Mouse (Mus musculus) limb, embryonic 10.5 days (tissue): ENCODE results near the gene Gstp2. TPM values are rescaled to one million over a fixed set of nuclear protein-coding genes. Genes with fewer than 3 reads are reported as not detected.
"Not testable (repeated sequence)": the region's sequence is repeated elsewhere in the genome, so short reads cannot be mapped to it uniquely, and the experiment has no call there.

Experiments
- DNase-seq: peaks from one replicate; pipeline ENCODE4 v3.0.0-alpha.2; 2017; ENCODE audit warnings: low spot score
- H3K27ac ChIP-seq: fragments of 300-500 bp; sonication (generic); 2 replicates; pipeline ENCODE4 v1.5.1; 2016; ENCODE audit warnings: mild to moderate bottlenecking
- H3K27me3 ChIP-seq: fragments of 300-500 bp; sonication (generic); 2 replicates; pipeline ENCODE4 v1.6.1; 2016; ENCODE audit warnings: low read depth, mild to moderate bottlenecking; ENCODE audit not compliant: poor library complexity, severe bottlenecking
- H3K36me3 ChIP-seq: fragments of 300-500 bp; sonication (generic); 2 replicates; pipeline ENCODE4 v1.6.1; 2016; ENCODE audit warnings: mild to moderate bottlenecking, moderate library complexity
- H3K4me1 ChIP-seq: fragments of 300-500 bp; sonication (generic); 2 replicates; pipeline ENCODE4 v1.6.1; 2016
- H3K4me3 ChIP-seq: fragments of 300-500 bp; sonication (generic); 2 replicates; pipeline ENCODE4 v1.5.1; 2016; ENCODE audit warnings: mild to moderate bottlenecking, moderate library complexity
- H3K9me3 ChIP-seq: fragments of 300-500 bp; sonication (generic); replicated peaks from 2 replicates; pipeline ENCODE4 v1.6.1; 2016; ENCODE audit warnings: mild to moderate bottlenecking
- WGBS: fragments of 180-500 bp; shearing (Covaris S2); methylation state at CpG from one replicate; pipeline ENCODE4 v1.1.7; 2016; 5-methylcytosine and 5-hydroxymethylcytosine counted together
- polyA plus RNA-seq: library from polyadenylated mRNA; unstranded; fragments of >200 nt; fragmentation: Nextera tagmentation; extraction: Ambion mirVana; gene quantifications from 2 replicates; pipeline ENCODE4 v1.2.1, GENCODE M21; 2016

The Gstp2 gene
- polyA plus RNA-seq, 1 experiment from 2014 or later, result 0.88 TPM

DNA sequence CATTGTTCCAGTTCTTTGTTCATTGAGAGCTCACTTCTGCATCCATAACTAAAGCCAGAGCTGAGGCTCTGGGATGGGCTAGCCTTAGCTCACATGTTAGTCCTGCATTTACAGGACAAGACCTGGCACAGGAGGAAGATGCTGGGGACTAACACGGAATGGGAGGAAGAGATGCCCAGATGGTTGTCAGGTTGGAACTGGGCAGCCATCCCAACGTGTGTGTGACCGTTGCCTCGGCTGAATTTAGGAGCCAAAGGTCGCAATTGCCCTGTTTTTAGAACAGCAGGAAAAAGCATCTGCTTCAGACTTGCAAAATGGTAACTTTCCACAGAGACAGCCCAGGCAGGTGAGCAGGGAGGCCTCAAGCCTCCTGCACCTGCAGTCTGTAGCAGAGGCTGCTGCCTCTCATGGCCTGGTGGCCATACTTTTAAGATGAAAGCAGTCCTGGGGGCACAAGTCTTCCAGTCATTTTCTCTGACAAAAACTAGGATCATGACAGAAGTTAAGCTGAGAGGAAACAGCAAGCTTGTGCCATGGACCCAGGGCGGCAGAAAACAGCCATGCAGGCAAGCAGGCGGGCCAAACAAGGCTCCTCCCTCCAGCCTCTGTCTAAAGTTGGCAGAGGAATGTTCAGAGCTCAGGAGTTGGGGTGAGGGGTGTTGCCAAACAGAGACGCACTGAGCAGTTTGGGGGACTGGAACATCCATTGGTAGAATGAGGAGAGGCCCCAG, 9.6 kb upstream of the Gstp2 start:
- Histone ChIP-seq H3K9me3 (no peaks in the 10 kb centered on the region), H3K36me3 (no peaks in the 10 kb centered on the region), H3K4me3 (no peak overlapping the region), H3K27ac (no peak overlapping the region), H3K4me1 (no peaks in the 10 kb centered on the region), H3K27me3 (no peaks in the 10 kb centered on the region)
- DNase-seq, result no peak
- WGBS, result 72% methylated on average over 8 of the region's 8 CpGs

DNA sequence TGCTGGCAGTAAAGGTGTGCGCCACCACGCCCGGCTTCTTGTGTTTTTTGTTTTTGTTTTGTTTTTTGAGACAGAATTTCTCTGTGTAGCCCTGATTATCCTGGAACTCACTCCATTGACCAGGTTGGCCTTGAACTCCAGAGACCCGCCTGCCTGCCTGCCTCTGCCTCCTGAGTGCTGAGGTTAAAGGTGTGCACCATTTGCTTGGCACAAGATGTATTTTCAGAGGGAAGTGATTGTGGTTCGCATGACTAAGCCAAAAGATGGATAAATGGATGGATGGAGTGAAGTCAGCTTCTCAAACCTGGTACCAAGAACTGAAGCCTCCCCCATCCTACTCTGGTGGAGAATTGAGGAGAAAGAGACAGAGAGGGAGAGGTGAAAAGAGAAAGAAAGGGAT, 8.8 kb upstream of the Gstp2 start:
- Histone ChIP-seq H3K4me1 (no peaks in the 10 kb centered on the region), H3K27me3 (no peaks in the 10 kb centered on the region), H3K36me3 (no peaks in the 10 kb centered on the region), H3K9me3 (no peaks in the 10 kb centered on the region), H3K27ac (no peak overlapping the region), H3K4me3 (no peak overlapping the region)
- 88% methylated on average over 5 of the region's 5 CpGs for WGBS
- DNase-seq, result no peak

- WGBS, result 86% methylated on average over 5 of the region's 5 CpGs
- no peaks in the 10 kb centered on the region for H3K4me1 ChIP-seq
- H3K4me3 ChIP-seq, result no peak overlapping the region
- H3K36me3 ChIP-seq, result no peaks in the 10 kb centered on the region
- no peaks in the 10 kb centered on the region for H3K27me3 ChIP-seq
- no peak overlapping the region for H3K27ac ChIP-seq
- DNase-seq, result no peak
- no peaks in the 10 kb centered on the region for H3K9me3 ChIP-seq
Observed at GRCm38 (mm10) chr19:4052516-4053030, 6.8 kb upstream of the Gstp2 start.

GRCm38 (mm10) chr19:4051741-4052515, 6.1 kb upstream of the Gstp2 start:
- Histone ChIP-seq H3K9me3 (no peaks in the 10 kb centered on the region), H3K4me1 (no peaks in the 10 kb centered on the region), H3K27ac (no peak overlapping the region), H3K36me3 (no peaks in the 10 kb centered on the region), H3K4me3 (no peak overlapping the region), H3K27me3 (no peaks in the 10 kb centered on the region)
- 55% methylated on average over 10 of the region's 10 CpGs for WGBS
- DNase-seq, result peak; percentile 85

GRCm38 (mm10) chr19:4051016-4051415, 5.2 kb upstream of the Gstp2 start:
- no peak for DNase-seq
- Histone ChIP-seq H3K4me1 (0 out of 2 replicates have a peak, but pooled peaks cover 2% of the 10 kb centered on the region), H3K4me3 (no peak overlapping the region), H3K9me3 (no peaks in the 10 kb centered on the region), H3K27ac (no peak overlapping the region), H3K27me3 (no peaks in the 10 kb centered on the region), H3K36me3 (no peaks in the 10 kb centered on the region)
- 96% methylated on average over 5 of the region's 5 CpGs for WGBS

DNA sequence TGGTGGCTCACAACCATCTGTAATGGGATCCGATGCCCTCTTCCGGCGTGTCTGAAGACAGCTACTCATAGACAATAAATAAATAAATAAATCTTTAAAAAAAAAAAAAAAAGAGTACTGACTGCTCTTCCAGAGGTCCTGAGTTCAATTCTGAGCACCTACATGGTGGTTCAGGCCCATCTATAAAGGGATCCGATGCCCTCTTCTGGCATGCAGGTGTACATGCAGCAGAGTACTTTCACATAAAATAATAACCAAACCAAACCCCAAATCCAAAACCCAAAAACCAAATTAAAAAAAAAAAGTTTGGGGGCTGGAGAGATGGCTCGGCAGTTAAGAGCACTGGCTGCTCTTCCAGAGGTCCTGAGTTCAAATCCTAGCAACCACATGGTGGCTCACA, 3.2 kb upstream of the Gstp2 start:
- 80% methylated on average over 5 of the region's 5 CpGs for WGBS
- not testable (repeated sequence) for H3K27me3 ChIP-seq, H3K9me3 ChIP-seq, DNase-seq, H3K36me3 ChIP-seq, H3K4me3 ChIP-seq, H3K27ac ChIP-seq, H3K4me1 ChIP-seq

GRCm38 (mm10) chr19:4047859-4048258, 2.0 kb upstream of the Gstp2 start:
- H3K27ac ChIP-seq, result no peak overlapping the region
- H3K4me1 ChIP-seq, result 0 out of 2 replicates have a peak, but pooled peaks cover 4% of the 10 kb centered on the region
- no peaks in the 10 kb centered on the region for H3K36me3 ChIP-seq
- WGBS, result 25% methylated on average over 4 of the region's 4 CpGs
- H3K4me3 ChIP-seq, result no peak overlapping the region
- peak; percentile 86 for DNase-seq
- H3K27me3 ChIP-seq, result no peaks in the 10 kb centered on the region
- no peaks in the 10 kb centered on the region for H3K9me3 ChIP-seq

DNA sequence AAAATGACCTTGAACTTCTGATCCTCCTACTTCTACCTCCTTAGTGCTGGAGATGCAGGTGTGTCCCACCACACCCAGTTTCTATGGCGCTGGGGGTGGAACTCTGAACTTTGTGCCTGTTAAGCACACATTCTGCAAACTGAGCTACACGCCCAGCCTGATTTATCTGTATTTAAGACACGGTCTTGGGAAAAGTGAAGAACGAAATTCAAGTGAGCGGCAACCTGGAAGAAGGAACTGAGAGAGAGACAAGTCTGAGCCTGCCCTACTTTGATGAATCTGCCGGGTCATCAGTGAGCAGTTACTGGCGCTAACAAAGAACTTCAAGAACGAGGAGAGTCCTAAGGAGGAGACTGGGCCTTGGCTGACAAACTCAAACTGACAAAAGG, 1.0 kb upstream of the Gstp2 start:
- Histone ChIP-seq H3K9me3 (no peaks in the 10 kb centered on the region), H3K27ac (no peak overlapping the region), H3K4me3 (no peak overlapping the region), H3K4me1 (0 out of 2 replicates have a peak, but pooled peaks cover 7% of the 10 kb centered on the region), H3K27me3 (no peaks in the 10 kb centered on the region), H3K36me3 (no peaks in the 10 kb centered on the region)
- no peak for DNase-seq
- 82% methylated on average over 8 of the region's 8 CpGs for WGBS

GRCm38 (mm10) chr19:4044109-4044508, 1.7 kb downstream of the Gstp2 start:
- DNase-seq, H3K27me3 ChIP-seq, H3K36me3 ChIP-seq, H3K4me3 ChIP-seq, H3K9me3 ChIP-seq, H3K4me1 ChIP-seq, H3K27ac ChIP-seq: not testable (repeated sequence)
- 90% methylated on average over 5 of the region's 5 CpGs for WGBS

- Histone ChIP-seq H3K4me1 (peaks cover 19% of the 10 kb centered on the region), H3K4me3 (no peak overlapping the region), H3K27me3 (no peaks in the 10 kb centered on the region), H3K36me3 (no peaks in the 10 kb centered on the region), H3K9me3 (no peaks in the 10 kb centered on the region), H3K27ac (no peak overlapping the region)
- 80% methylated on average over 14 of the region's 14 CpGs for WGBS
- DNase-seq, result no peak
Observed at GRCm38 (mm10) chr19:4042124-4042523, 3.7 kb downstream of the Gstp2 start.

- H3K4me1 ChIP-seq, result peaks cover 23% of the 10 kb centered on the region
- not testable (repeated sequence) for H3K36me3 ChIP-seq, DNase-seq, H3K27me3 ChIP-seq, H3K27ac ChIP-seq, H3K4me3 ChIP-seq, H3K9me3 ChIP-seq
- WGBS, result 84% methylated on average over 4 of the region's 4 CpGs
Observed at GRCm38 (mm10) chr19:4041500-4041899, 4.3 kb downstream of the Gstp2 start.

DNA sequence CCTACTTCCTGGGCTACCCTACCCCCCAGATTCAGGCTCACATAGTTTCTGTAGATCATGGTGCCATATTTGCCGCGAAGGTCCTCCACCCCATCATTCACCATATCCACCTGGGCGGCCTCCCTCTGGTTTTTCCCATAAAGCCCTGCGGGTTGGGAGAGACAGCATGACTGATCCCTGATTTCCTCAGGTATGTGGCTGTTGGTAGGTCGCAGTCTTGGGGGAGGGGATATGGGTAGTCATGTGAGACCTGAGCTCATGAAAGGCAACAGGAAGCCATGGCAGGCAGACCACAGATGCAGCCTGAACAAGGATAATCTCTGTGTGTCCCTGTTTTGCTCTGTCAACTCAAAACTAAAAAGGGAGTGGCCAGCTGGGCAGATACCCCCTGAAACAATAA, 4.9 kb downstream of the Gstp2 start:
- 88% methylated on average over 5 of the region's 5 CpGs for WGBS
- peaks cover 26% of the 10 kb centered on the region for H3K4me1 ChIP-seq
- not testable (repeated sequence) for H3K27me3 ChIP-seq, H3K36me3 ChIP-seq, DNase-seq, H3K4me3 ChIP-seq, H3K27ac ChIP-seq, H3K9me3 ChIP-seq

- Histone ChIP-seq H3K27ac (peak within 1 kb of the TSS; percentile 94), H3K9me3 (no peaks in the 10 kb centered on the region), H3K4me1 (peaks cover 25% of the 10 kb centered on the region), H3K27me3 (no peaks in the 10 kb centered on the region), H3K4me3 (peak within 1 kb of the TSS; percentile 80), H3K36me3 (peaks cover 10% of the 10 kb centered on the region)
- peak; percentile 88 for DNase-seq
- under 1% methylated on average over 26 of the region's 26 CpGs for WGBS
Observed at GRCm38 (mm10) chr19:4037788-4038232, 8.0 kb downstream of the Gstp2 start, which contains the start of gene Gstp1. Gene Gstp1, minus strand, starts transcription at chr19:4037985.
